Mouse (Mus musculus) small intestine, adult 2 months (tissue): ENCODE results near the gene Mdga1. TPM values are rescaled to one million over a fixed set of nuclear protein-coding genes. Genes with fewer than 3 reads are reported as not detected.

Experiments used
- H3K27ac ChIP-seq: fragments of 200-500 bp; 2 replicates; pipeline ENCODE4 v1.5.1; 2012; ENCODE audit warnings: low read depth, low read length, control low read depth, inconsistent platforms; ENCODE audit not compliant: insufficient read depth
- H3K27me3 ChIP-seq: fragments of 200-500 bp; 2 replicates; pipeline ENCODE4 v1.6.1; 2012; ENCODE audit warnings: mild to moderate bottlenecking, moderate library complexity, low read length, inconsistent platforms; ENCODE audit not compliant: control insufficient read depth, insufficient read depth
- H3K36me3 ChIP-seq: fragments of 200-500 bp; 2 replicates; pipeline ENCODE4 v1.6.1; 2012; ENCODE audit warnings: mild to moderate bottlenecking, low read length, control low read depth, inconsistent platforms; ENCODE audit not compliant: control insufficient read depth, insufficient read depth
- H3K4me1 ChIP-seq: fragments of 200-500 bp; 2 replicates; pipeline ENCODE4 v1.6.1; 2012; ENCODE audit warnings: low read length, inconsistent platforms, mixed read lengths; ENCODE audit not compliant: control insufficient read depth, insufficient read depth, insufficient read length
- H3K4me3 ChIP-seq: fragments of 200-500 bp; 2 replicates; pipeline ENCODE4 v1.5.1; 2012; ENCODE audit warnings: low read depth, mild to moderate bottlenecking, control low read depth, inconsistent platforms, low read length, moderate library complexity
- CTCF ChIP-seq: fragments of 200-500 bp; IDR thresholded peaks from 2 replicates; pipeline ENCODE4 v1.5.1; 2012; ENCODE audit warnings: low read depth, mild to moderate bottlenecking, control low read depth, inconsistent platforms, low read length, moderate library complexity, mixed read lengths; ENCODE audit not compliant: insufficient replicate concordance, insufficient read length; ENCODE audit errors: extremely low read depth
- POLR2A ChIP-seq: fragments of 200-500 bp; IDR thresholded peaks from 2 replicates; pipeline ENCODE4 v1.6.1; 2012; ENCODE audit warnings: low read depth, mild to moderate bottlenecking, control low read depth, inconsistent platforms, low read length, moderate library complexity
- WGBS: fragments of 180-500 bp; shearing (Covaris S2); methylation state at CpG from one replicate; pipeline ENCODE4 v1.1.7; 2018; 5-methylcytosine and 5-hydroxymethylcytosine counted together
- polyA plus RNA-seq: library from polyadenylated mRNA; depleted of rRNA; stranded (reverse); fragments of >200 nt; gene quantifications from 2 replicates; pipeline ENCODE4 v1.2.3, GENCODE M21; 2012

Mdga1 gene
- polyA plus RNA-seq, 1 experiment: 1.1 TPM

GRCm38 (mm10) chr17:29939011-29939410, 30.9 kb downstream of the Mdga1 start:
- Histone ChIP-seq H3K27ac (no peak overlapping the region), H3K36me3 (no peaks in the 10 kb centered on the region), H3K4me3 (no peak overlapping the region), H3K4me1 (no peaks in the 10 kb centered on the region), H3K27me3 (0 out of 2 replicates have a peak, but pooled peaks cover 6% of the 10 kb centered on the region)
- WGBS: 83% methylated on average over 5 of the region's 5 CpGs
- TF ChIP-seq POLR2A: no peak
- no peak for TF ChIP-seq CTCF

- WGBS: 75% methylated on average over 9 of the region's 9 CpGs
- H3K4me1 ChIP-seq: no peaks in the 10 kb centered on the region
- 0 out of 2 replicates have a peak, but pooled peaks cover 6% of the 10 kb centered on the region for H3K27me3 ChIP-seq
- H3K4me3 ChIP-seq: no peak overlapping the region
- H3K36me3 ChIP-seq: no peaks in the 10 kb centered on the region
- no peak for TF ChIP-seq CTCF
- no peak for TF ChIP-seq POLR2A
- H3K27ac ChIP-seq: no peak overlapping the region
These were observed 32.5 kb downstream of the Mdga1 start for GRCm38 (mm10) chr17:29937350-29937781.

- H3K27ac ChIP-seq: no peak overlapping the region
- no peak for TF ChIP-seq POLR2A
- TF ChIP-seq CTCF: no peak
- H3K27me3 ChIP-seq: peaks cover 16% of the 10 kb centered on the region; the same call in 1 of the 2 replicates
- 68% methylated on average over 12 of the region's 12 CpGs for WGBS
- peaks cover 5% of the 10 kb centered on the region; the same call in 1 of the 2 replicates for H3K4me1 ChIP-seq
- no peak overlapping the region for H3K4me3 ChIP-seq
- H3K36me3 ChIP-seq: no peaks in the 10 kb centered on the region
These were observed 35.6 kb downstream of the Mdga1 start for GRCm38 (mm10) chr17:29934133-29934851.

- peaks cover 16% of the 10 kb centered on the region; the same call in 1 of the 2 replicates for H3K27me3 ChIP-seq
- no peak overlapping the region for H3K4me3 ChIP-seq
- H3K36me3 ChIP-seq: no peaks in the 10 kb centered on the region
- WGBS: 77% methylated on average over 6 of the region's 6 CpGs
- no peak for TF ChIP-seq CTCF
- TF ChIP-seq POLR2A: no peak
- H3K27ac ChIP-seq: no peak overlapping the region
- H3K4me1 ChIP-seq: peaks cover 11% of the 10 kb centered on the region
These were observed 37.1 kb downstream of the Mdga1 start for GRCm38 (mm10) chr17:29932753-29933152.

- no peak for TF ChIP-seq POLR2A
- TF ChIP-seq CTCF: no peak
- 95% methylated on average over 31 of the region's 31 CpGs for WGBS
These were observed 38.5 kb downstream of the Mdga1 start for GRCm38 (mm10) chr17:29931224-29931945.

GRCm38 (mm10) chr17:29928751-29929237, 41.1 kb downstream of the Mdga1 start:
- Histone ChIP-seq H3K4me1 (peaks cover 11% of the 10 kb centered on the region), H3K27me3 (peaks cover 19% of the 10 kb centered on the region), H3K27ac (no peak overlapping the region), H3K4me3 (no peak overlapping the region), H3K36me3 (no peaks in the 10 kb centered on the region)
- TF ChIP-seq CTCF (peak; percentile 43; the same call in 1 of the 2 replicates), POLR2A (no peak)
- 15% methylated on average over 16 of the region's 16 CpGs for WGBS

More at GRCm38 (mm10) chr17:29931224-29931945, 38.5 kb downstream of the Mdga1 start:
- peaks cover 20% of the 10 kb centered on the region for H3K27me3 ChIP-seq
- H3K27ac ChIP-seq: no peak overlapping the region
- no peaks in the 10 kb centered on the region for H3K36me3 ChIP-seq
- H3K4me3 ChIP-seq: no peak overlapping the region
- peaks cover 11% of the 10 kb centered on the region for H3K4me1 ChIP-seq
